Mouse (Mus musculus) monocyte, adult 5-6 weeks (primary cell): ENCODE measurements around the gene Pcp2. TPM values are rescaled to one million over a fixed set of nuclear protein-coding genes. Genes with fewer than 3 reads are reported as not detected.

ENCODE experiments used
- ATAC-seq: fragments of 153-309, 156-312 bp; replicated peaks from 2 replicates; pipeline ENCODE4 v1.8.0; 2017; ENCODE audit warnings: mild to moderate bottlenecking; ENCODE audit not compliant: low TSS enrichment, insufficient number of reproducible peaks, severe bottlenecking, poor library complexity, low FRiP score
- total RNA-seq: library from RNA; stranded (forward); fragments of 200-1000, 200-491, 200-594 nt; gene quantifications from 3 replicates; pipeline ENCODE4 v1.2.3, GENCODE M21; 2017

Gene Pcp2
- total RNA-seq, 1 experiment from 2014 or later = 0.67 TPM

GRCm38 (mm10) chr8:3579390-3580364 is 45.7 kb downstream of the Pcp2 start:
- no peak for ATAC-seq

- no peak for ATAC-seq
These were observed 49.0 kb downstream of the Pcp2 start for GRCm38 (mm10) chr8:3576211-3576960.

GRCm38 (mm10) chr8:3574546-3574945 is 50.8 kb downstream of the Pcp2 start:
- no peak for ATAC-seq

Other genes starting within 250 kb of the Pcp2 start
- gene Arhgef18, start 232.5 kb downstream of the Pcp2 start, total RNA-seq = 44.8 to 134 TPM (median 53.5 TPM) in 3 replicates
- gene Pex11g, start 157.9 kb downstream of the Pcp2 start, total RNA-seq = 1.7 to 2.1 TPM in 2 of 3 replicates, not detected in the other
- gene Tex45, start 154.7 kb downstream of the Pcp2 start, total RNA-seq = 0.29 TPM in 1 of 3 replicates, not detected in the others
- gene Zfp358, start 132.4 kb downstream of the Pcp2 start, total RNA-seq = 1.6 to 2.7 TPM (median 2.0 TPM) in 3 replicates
- gene Mcoln1, start 125.1 kb downstream of the Pcp2 start, total RNA-seq = 46.3 to 51.3 TPM (median 48.3 TPM) in 3 replicates
- gene Pnpla6, start 110.2 kb downstream of the Pcp2 start, total RNA-seq = 30.8 to 45.4 TPM (median 31.3 TPM) in 3 replicates
- gene C330021F23Rik, start 57.6 kb downstream of the Pcp2 start, total RNA-seq = 2.3 TPM in 1 of 3 replicates, not detected in the others
- gene Camsap3, start 38.3 kb downstream of the Pcp2 start, total RNA-seq = not detected in 3 replicates
- 62.7 to 73.3 TPM (median 67.6 TPM) in 3 replicates for gene Xab2, start 4.2 kb downstream of the Pcp2 start, total RNA-seq
- 127 to 142 TPM (median 131 TPM) in 3 replicates for gene Pet100, start 4.0 kb downstream of the Pcp2 start, total RNA-seq
- gene Stxbp2, start 5.4 kb upstream of the Pcp2 start, total RNA-seq = 132 to 212 TPM (median 174 TPM) in 3 replicates
- gene Retn, start 30.2 kb upstream of the Pcp2 start, total RNA-seq = not detected in 3 replicates
- gene Mcemp1, start 40.2 kb upstream of the Pcp2 start, total RNA-seq = 40.4 to 71.1 TPM (median 68.4 TPM) in 3 replicates
- gene Fcor, start 46.8 kb upstream of the Pcp2 start, total RNA-seq = 4.3 to 4.9 TPM in 2 of 3 replicates, not detected in the other
- 24.4 to 30.4 TPM (median 24.6 TPM) in 3 replicates for gene Trappc5, start 50.8 kb upstream of the Pcp2 start, total RNA-seq
- gene Fcer2a, start 68.6 kb upstream of the Pcp2 start, total RNA-seq = 11.4 to 16.0 TPM (median 11.7 TPM) in 3 replicates
- gene Clec4g, start 95.1 kb upstream of the Pcp2 start, total RNA-seq = 1.2 to 1.5 TPM in 2 of 3 replicates, not detected in the other
- 12.6 to 30.8 TPM (median 30.4 TPM) in 3 replicates for gene Cd209a, start 123.4 kb upstream of the Pcp2 start, total RNA-seq
- 0.58 to 1.2 TPM in 2 of 3 replicates, not detected in the other for gene Cd209e, start 228.8 kb upstream of the Pcp2 start, total RNA-seq